Mouse (Mus musculus): ENCODE data around the gene B4galnt2. TPM values are rescaled to one million over a fixed set of nuclear protein-coding genes. Genes with fewer than 3 reads are reported as not detected.

The B4galnt2 gene
- polyA plus RNA-seq, 1 experiment = not detected

DNA sequence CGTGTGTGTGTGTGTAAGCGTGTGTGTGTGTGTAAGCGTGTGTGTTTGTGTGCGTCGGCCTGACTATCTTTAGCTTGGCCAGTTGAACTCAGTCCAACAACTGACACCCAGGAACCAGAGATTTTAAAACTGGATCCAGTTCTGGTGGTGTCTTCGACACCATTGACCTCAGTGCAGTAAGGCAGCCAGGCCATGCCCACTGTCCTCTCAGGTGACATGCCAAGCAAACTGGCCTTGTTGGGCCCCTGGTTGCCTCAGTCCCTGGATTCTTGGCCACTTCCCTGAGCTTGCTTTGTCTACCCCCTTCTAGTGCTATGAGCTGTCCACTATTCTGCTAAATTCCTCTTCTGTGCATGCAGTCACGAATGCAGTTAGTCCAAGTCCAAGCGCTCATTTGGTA, 53.3 kb downstream of the B4galnt2 start:
- 95% methylated on average over 8 of the region's 8 CpGs for WGBS
- Histone ChIP-seq H3K4me3 (replicated peaks; ENCODE audit: extremely low read depth, low read depth, low read length) (no peak overlapping the region), H3K4me1 (ENCODE audit: control insufficient read depth, insufficient read depth, low read length) (peaks cover 3% of the 10 kb centered on the region; the same call in 1 of the 2 replicates)
- no peak for DNase-seq
- TF ChIP-seq CTCF (IDR thresholded peaks at IDR 0.05; ENCODE audit: insufficient read depth, low read length) = no peak
- no peak for TF ChIP-seq POLR2A (IDR thresholded peaks at IDR 0.05; ENCODE audit: borderline replicate concordance, extremely low read depth, low read depth, low read length)

DNA sequence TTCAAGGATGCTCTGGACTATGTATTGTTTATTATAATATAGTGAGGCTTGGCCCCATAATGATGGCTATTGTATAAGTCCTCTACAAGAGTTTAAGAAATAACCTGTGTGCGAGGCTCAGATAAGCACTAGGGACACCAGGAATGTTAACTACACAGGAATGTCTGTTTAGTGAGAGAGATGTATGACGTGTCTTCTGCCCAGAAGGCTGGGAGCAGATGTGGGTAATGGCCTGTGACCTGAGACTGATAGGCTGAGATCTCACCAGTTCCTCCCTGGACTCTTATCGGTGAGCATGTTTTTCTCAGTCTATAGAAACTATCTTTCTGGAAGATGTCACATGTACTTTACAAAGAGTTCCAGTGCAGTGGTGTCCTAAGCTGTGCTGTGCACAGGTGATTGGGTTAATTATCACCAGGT, 54.6 kb downstream of the B4galnt2 start:
- DNase-seq = no peak
- Histone ChIP-seq H3K4me1 (ENCODE audit: control insufficient read depth, insufficient read depth, low read length) (peaks cover 3% of the 10 kb centered on the region; the same call in 1 of the 2 replicates), H3K4me3 (replicated peaks; ENCODE audit: extremely low read depth, low read depth, low read length) (peak overlapping the region; percentile 99)
- TF ChIP-seq CTCF (IDR thresholded peaks at IDR 0.05; ENCODE audit: insufficient read depth, low read length) (no peak), POLR2A (IDR thresholded peaks at IDR 0.05; ENCODE audit: borderline replicate concordance, extremely low read depth, low read depth, low read length) (no peak)
- 17% methylated on average over 3 of the region's 3 CpGs for WGBS

DNA sequence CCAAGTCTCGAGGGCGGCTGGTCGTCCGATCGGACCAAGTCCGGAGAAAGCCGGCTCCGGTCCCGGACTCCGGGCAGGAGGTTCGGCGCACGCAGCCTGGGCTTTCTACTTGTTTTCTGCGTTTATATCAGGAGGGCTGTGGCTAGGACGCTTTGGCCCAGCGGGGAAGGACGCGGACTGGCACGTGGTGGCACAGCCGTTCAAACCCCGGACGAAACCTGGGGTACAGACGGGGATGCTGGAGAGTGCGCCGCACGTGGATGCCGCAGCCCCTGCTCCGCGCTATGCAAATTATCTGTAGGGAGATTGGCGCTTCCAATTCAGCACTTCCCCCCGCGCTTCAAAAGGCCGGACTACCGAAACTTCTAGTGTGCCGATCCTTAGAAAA, 55.2 kb downstream of the B4galnt2 start:
- no peak for DNase-seq
- under 1% methylated on average over 35 of the region's 35 CpGs for WGBS
- Histone ChIP-seq H3K4me1 (ENCODE audit: control insufficient read depth, insufficient read depth, low read length) (peaks cover 3% of the 10 kb centered on the region; the same call in 1 of the 2 replicates), H3K4me3 (replicated peaks; ENCODE audit: extremely low read depth, low read depth, low read length) (peak overlapping the region; percentile 99)
- TF ChIP-seq CTCF (IDR thresholded peaks at IDR 0.05; ENCODE audit: insufficient read depth, low read length) (no peak), POLR2A (IDR thresholded peaks at IDR 0.05; ENCODE audit: borderline replicate concordance, extremely low read depth, low read depth, low read length) (0 out of 2 replicates have a peak, but pooled peaks have one; percentile 20)

DNA sequence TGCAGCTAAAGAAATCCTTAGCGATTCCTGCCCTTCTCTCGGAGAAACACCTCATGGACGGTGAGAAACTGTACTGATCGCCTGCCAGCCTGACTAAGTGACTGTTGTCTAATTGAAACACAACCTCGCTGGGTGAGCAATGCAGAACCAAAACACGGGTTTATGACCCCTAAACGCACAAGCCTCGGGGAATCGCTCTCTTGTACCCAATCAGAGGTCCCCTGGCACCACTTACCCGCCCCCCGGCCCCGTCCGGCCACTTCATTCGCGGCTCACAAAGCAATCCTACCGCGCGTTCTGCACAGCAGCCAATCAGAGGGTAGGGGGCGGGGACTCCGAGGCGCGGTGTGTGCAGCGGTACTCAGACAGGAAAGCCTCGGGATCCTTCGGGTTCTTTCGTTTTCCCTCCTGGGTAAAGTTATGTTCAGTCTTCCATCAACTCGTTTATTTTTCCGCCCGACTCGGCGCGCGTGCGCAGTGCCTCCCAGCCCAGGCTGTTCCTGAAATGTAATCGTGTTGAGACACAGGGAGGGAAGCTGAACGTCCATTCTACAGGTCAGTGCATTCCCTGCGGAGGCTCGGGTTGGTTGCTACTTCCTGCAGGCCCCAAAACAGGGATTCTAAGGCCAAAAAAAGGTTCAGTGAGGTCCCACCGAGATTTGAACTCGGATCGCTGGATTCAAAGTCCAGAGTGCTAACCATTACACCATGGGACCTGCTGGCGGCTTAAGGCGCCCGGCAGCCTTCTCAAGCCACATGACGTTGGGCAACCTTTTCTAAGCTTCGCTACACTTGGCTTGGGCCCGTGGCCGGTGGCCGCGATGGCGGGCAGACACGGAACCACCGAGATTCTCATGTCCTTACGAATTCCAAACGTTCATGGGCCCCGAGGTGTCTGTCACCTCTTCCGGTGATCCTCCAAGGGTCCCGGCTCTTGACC, 55.9 kb downstream of the B4galnt2 start:
- WGBS = under 1% methylated on average over 58 of the region's 58 CpGs
- H3K4me3 ChIP-seq (replicated peaks; ENCODE audit: extremely low read depth, low read depth, low read length) = peak overlapping the region; percentile 99
- peaks cover 3% of the 10 kb centered on the region; the same call in 1 of the 2 replicates for H3K4me1 ChIP-seq (ENCODE audit: control insufficient read depth, insufficient read depth, low read length)
- DNase-seq = peak; percentile 96
- TF ChIP-seq CTCF (IDR thresholded peaks at IDR 0.05; ENCODE audit: insufficient read depth, low read length) (no peak), POLR2A (IDR thresholded peaks at IDR 0.05; ENCODE audit: borderline replicate concordance, extremely low read depth, low read depth, low read length) (peak; percentile 36; the same call in 1 of the 2 replicates)

DNA sequence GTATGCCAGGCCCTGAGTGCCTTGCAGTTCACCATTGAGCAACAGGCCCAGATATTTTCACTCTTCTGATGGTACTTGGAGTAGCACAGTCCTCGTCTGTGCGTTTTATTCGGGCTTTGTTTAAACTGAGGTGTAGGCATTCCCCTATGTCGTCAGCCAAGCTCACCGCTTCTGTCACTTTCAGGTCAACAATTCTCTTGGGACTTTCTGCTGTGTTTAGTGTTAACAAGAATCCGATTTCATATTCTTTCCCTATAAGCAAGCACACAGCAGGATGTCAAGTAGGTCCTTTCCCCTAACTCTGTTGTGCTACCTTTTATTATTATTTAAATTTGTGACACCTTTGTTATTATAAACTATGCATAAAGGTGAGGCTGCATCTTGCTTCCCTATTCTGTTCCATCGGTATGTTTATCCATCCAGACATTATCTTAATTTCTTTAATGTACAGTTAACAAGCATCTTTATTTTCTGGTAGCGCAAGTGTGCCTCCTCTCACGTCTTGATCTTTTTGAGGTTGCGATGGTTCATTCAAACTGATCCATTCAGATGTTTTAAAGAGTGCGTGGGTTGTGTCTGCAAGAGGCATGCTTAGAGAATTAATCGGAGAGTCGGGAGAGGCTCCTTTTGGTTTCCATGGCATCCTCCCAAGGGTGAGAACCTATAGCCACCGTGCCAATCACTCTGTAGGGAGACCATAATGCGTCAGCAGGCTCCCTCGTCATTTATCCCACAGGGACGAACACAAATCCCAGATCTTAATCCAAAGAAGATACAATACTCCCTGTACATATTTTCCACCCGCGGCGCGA, 56.8 kb downstream of the B4galnt2 start:
- 23% methylated on average over 21 of the region's 21 CpGs for WGBS
- no peak for TF ChIP-seq CTCF (IDR thresholded peaks at IDR 0.05; ENCODE audit: insufficient read depth, low read length)
- no peak for TF ChIP-seq POLR2A (IDR thresholded peaks at IDR 0.05; ENCODE audit: borderline replicate concordance, extremely low read depth, low read depth, low read length)
- Histone ChIP-seq H3K4me1 (ENCODE audit: control insufficient read depth, insufficient read depth, low read length) (peaks cover 3% of the 10 kb centered on the region; the same call in 1 of the 2 replicates), H3K4me3 (replicated peaks; ENCODE audit: extremely low read depth, low read depth, low read length) (peak overlapping the region; percentile 95)
- DNase-seq = no peak

DNA sequence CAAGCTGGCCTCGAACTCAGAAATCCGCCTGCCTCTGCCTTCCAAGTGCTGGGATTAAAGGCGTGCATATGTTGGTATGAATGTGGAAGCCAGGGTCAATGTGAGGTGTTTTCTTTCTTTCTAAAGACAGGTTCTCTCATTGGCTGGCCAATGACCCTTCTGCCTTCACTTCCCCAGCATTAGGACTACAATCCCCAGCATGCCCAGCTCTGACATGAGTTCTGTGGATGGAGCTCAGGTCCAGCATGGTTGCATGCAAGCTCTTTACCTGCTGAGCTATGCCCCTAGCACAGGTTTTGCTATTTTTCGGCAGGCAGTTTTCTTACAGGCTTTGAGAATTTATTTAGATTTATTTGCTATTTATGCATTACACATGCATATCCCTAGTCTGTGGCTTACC, 57.4 kb downstream of the B4galnt2 start:
- no peak for DNase-seq
- no peak for TF ChIP-seq POLR2A (IDR thresholded peaks at IDR 0.05; ENCODE audit: borderline replicate concordance, extremely low read depth, low read depth, low read length)
- TF ChIP-seq CTCF (IDR thresholded peaks at IDR 0.05; ENCODE audit: insufficient read depth, low read length) = no peak
- Histone ChIP-seq H3K4me1 (ENCODE audit: control insufficient read depth, insufficient read depth, low read length) (peaks cover 3% of the 10 kb centered on the region; the same call in 1 of the 2 replicates), H3K4me3 (replicated peaks; ENCODE audit: extremely low read depth, low read depth, low read length) (no peak overlapping the region)
- 86% methylated on average over 4 of the region's 4 CpGs for WGBS

DNA sequence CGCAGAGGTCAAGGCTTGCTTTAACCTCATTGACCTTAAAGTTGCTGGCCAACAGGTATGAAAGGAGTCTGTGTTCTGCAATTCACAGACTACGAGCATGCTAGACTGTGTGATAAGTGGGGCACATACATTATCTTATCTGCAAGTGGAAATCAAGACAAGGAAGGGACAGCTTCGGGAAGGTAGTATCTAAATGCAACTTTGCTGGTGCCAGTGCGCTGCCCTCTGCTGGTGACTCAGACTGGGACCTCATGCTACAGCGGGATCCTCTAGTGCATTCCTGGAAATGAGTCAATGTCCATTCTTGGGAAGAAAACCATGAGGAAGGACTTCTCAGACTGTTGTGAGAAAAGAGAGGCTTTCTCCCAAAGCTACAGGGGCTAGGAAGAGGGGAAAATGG, 61.0 kb downstream of the B4galnt2 start:
- H3K4me3 ChIP-seq (replicated peaks; ENCODE audit: extremely low read depth, low read depth, low read length) = no peak overlapping the region
- H3K4me1 ChIP-seq (ENCODE audit: control insufficient read depth, insufficient read depth, low read length) = no peaks in the 10 kb centered on the region
- peak; percentile 73 for DNase-seq
- TF ChIP-seq CTCF (IDR thresholded peaks at IDR 0.05; ENCODE audit: insufficient read depth, low read length) (peak; percentile 97), POLR2A (IDR thresholded peaks at IDR 0.05; ENCODE audit: borderline replicate concordance, extremely low read depth, low read depth, low read length) (no peak)
- WGBS = 31% methylated on average over 5 of the region's 5 CpGs

DNA sequence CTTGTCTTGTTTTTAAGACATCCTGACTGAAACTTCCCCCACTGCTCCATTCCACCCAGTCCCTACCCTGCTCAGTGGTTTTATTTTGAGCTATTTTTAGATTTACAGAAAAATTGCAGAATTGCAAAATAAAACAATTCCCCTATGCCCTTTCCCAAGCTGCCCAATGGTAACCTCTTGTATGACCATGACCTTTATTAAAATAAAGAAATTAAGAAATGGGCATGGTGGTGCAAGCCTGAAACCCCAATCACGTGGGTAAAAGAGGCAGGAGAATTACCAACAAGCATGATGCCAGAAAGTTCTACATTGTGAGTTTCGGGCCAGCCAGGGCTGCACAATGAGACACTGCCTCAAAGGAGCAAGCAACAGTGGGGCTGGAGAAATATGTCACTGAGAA, 63.8 kb downstream of the B4galnt2 start:
- no peak for DNase-seq
- no peak for TF ChIP-seq CTCF (IDR thresholded peaks at IDR 0.05; ENCODE audit: insufficient read depth, low read length)
- no peak for TF ChIP-seq POLR2A (IDR thresholded peaks at IDR 0.05; ENCODE audit: borderline replicate concordance, extremely low read depth, low read depth, low read length)
- Histone ChIP-seq H3K4me3 (replicated peaks; ENCODE audit: extremely low read depth, low read depth, low read length) (no peak overlapping the region), H3K4me1 (ENCODE audit: control insufficient read depth, insufficient read depth, low read length) (no peaks in the 10 kb centered on the region)
- WGBS = 74% methylated on average over 2 of the region's 2 CpGs

DNA sequence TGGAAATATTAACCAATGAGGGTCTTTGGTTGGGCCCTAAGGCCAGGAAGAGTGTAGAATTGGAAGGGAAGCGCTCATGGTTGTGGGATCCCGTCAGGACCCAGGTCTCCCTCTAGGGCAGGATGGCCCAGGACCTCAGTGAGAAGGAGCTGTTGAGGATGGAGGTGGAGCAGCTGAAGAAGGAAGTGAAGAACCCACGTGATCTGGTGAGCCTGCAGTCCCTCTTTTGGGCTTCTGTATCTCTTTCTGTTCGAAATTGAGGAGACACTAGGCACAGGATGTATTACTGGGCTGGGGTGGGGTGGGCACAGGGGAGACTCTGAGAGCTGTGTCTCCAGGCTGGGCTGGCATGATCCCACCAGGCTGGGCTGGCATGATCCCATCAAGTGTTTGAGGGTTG, 69.8 kb downstream of the B4galnt2 start:
- no peak for DNase-seq
- no peak overlapping the region for H3K4me3 ChIP-seq (replicated peaks; ENCODE audit: extremely low read depth, low read depth, low read length)
- TF ChIP-seq POLR2A (IDR thresholded peaks at IDR 0.05; ENCODE audit: borderline replicate concordance, extremely low read depth, low read depth, low read length) (no peak), CTCF (IDR thresholded peaks at IDR 0.05; ENCODE audit: insufficient read depth, low read length) (no peak)
- peaks cover 16% of the 10 kb centered on the region for H3K4me1 ChIP-seq (ENCODE audit: control insufficient read depth, insufficient read depth, low read length)
- 58% methylated on average over 4 of the region's 4 CpGs for WGBS

Data from lung, adult 2 months (tissue).